8 mouse cellular contexts compared by ENCODE assay signal in genomic region chr2:167502554-167503252, GRCm38 (mm10). TPM values are rescaled to one million over a fixed set of nuclear protein-coding genes. Genes with fewer than 3 reads are reported as not detected.
DNase-seq lines count a peak whose midpoint lies in the region; ATAC-seq and TF ChIP-seq lines count a peak whose summit lies in the region.

No protein-coding gene starts in this region.

- no peaks in the 10 kb centered on the region for H3K27me3 ChIP-seq in C2C12 (ENCODE audit: control insufficient read depth, insufficient read depth, insufficient read length)
- H3K27me3 ChIP-seq in limb, embryonic 13.5 days = no peaks in the 10 kb centered on the region
- no peaks in the 10 kb centered on the region for H3K27me3 ChIP-seq in neural tube, embryonic 15.5 days (replicated peaks)

- peak; percentile 28; the same call in 1 of the 2 replicates for ATAC-seq in frontal cortex, adult (ENCODE audit: low TSS enrichment)
- peak; percentile 58 for ATAC-seq in erythroblast, adult 5-6 weeks (replicated peaks; ENCODE audit: low FRiP score, poor library complexity, severe bottlenecking)
- ATAC-seq in limb, embryonic 13.5 days (ENCODE audit: low FRiP score, low read depth) = no peak
- ATAC-seq in neural tube, embryonic 15.5 days (ENCODE audit: low FRiP score) = peak; percentile 50; the same call in 1 of the 2 replicates

- peak overlapping the region; percentile 31 for H3ac ChIP-seq in C2C12 (ENCODE audit: control insufficient read depth, insufficient read length, low read depth)

- peaks cover 31% of the 10 kb centered on the region for H3K4me1 ChIP-seq in limb, embryonic 13.5 days
- peaks cover 42% of the 10 kb centered on the region for H3K4me1 ChIP-seq in neural tube, embryonic 15.5 days

- H3K79me2 ChIP-seq in C2C12 (ENCODE audit: control insufficient read depth, insufficient read depth) = peaks cover 43% of the 10 kb centered on the region

- DNase-seq in frontal cortex, adult 2 months (ENCODE audit: extremely low spot score in 1 of 2, low spot score in 1 of 2) = no peak
- DNase-seq in left cerebral cortex, adult 18-20 months (ENCODE audit: low spot score in 2 of 2) = no peak
- DNase-seq in cerebellum, adult 8-10 months = no peak

- H3K4me3 ChIP-seq in C2C12 (ENCODE audit: insufficient read depth, poor library complexity, severe bottlenecking) = peak overlapping the region; percentile 89
- peak overlapping the region; percentile 98 for H3K4me3 ChIP-seq in limb, embryonic 13.5 days
- peak overlapping the region; percentile 96 for H3K4me3 ChIP-seq in neural tube, embryonic 15.5 days (replicated peaks)

- H3K9ac ChIP-seq in limb, embryonic 13.5 days = no peak overlapping the region
- peak overlapping the region; percentile 91; the same call in 1 of the 2 replicates for H3K9ac ChIP-seq in neural tube, embryonic 15.5 days (replicated peaks)

- TF ChIP-seq CTCF in C2C12 (IDR thresholded peaks at IDR 0.05; ENCODE audit: control insufficient read depth, insufficient read depth, insufficient read length) = no peak

- H3K4me2 ChIP-seq in limb, embryonic 13.5 days (replicated peaks) = peak overlapping the region; percentile 97
- peak overlapping the region; percentile 89 for H3K4me2 ChIP-seq in neural tube, embryonic 15.5 days

- H3K36me3 ChIP-seq in C2C12 (ENCODE audit: control insufficient read depth, insufficient read depth) = peaks cover 20% of the 10 kb centered on the region
- H3K36me3 ChIP-seq in limb, embryonic 13.5 days = peaks cover 25% of the 10 kb centered on the region
- H3K36me3 ChIP-seq in neural tube, embryonic 15.5 days = peaks cover 9% of the 10 kb centered on the region; the same call in 1 of the 2 replicates

- peaks cover 35% of the 10 kb centered on the region for H3K79me3 ChIP-seq in C2C12 (ENCODE audit: low read depth)

- WGBS in limb, embryonic 13.5 days = 51% methylated on average over 13 of the region's 13 CpGs
- 51% methylated on average over 13 of the region's 13 CpGs for WGBS in neural tube, embryonic 15.5 days

- H3K27ac ChIP-seq in limb, embryonic 13.5 days = peak overlapping the region; percentile 79; the same call in 1 of the 2 replicates
- H3K27ac ChIP-seq in neural tube, embryonic 15.5 days (replicated peaks) = peak overlapping the region; percentile 88

- H3K9me3 ChIP-seq in limb, embryonic 13.5 days = no peaks in the 10 kb centered on the region
- no peaks in the 10 kb centered on the region for H3K9me3 ChIP-seq in neural tube, embryonic 15.5 days (replicated peaks)

TF ChIP-seq in C2C12, 6 proteins besides CTCF, POLR2A, EP300 and RAD21:
- TF ChIP-seq FOSL1 (IDR thresholded peaks at IDR 0.05; ENCODE audit: insufficient read depth, low read length, poor library complexity, severe bottlenecking) = no peak
- TF ChIP-seq MYOD1 (IDR thresholded peaks at IDR 0.05; ENCODE audit: control insufficient read depth, insufficient read length, low read depth) = no peak
- TF ChIP-seq USF1 (IDR thresholded peaks at IDR 0.05; ENCODE audit: low read depth) = no peak
- TF ChIP-seq MYOG (IDR thresholded peaks at IDR 0.05; ENCODE audit: control insufficient read depth, extremely low read depth, insufficient read length) = no peak
- no peak for TF ChIP-seq MAX (IDR thresholded peaks at IDR 0.05)
- no peak for TF ChIP-seq CEBPB (IDR thresholded peaks at IDR 0.05; ENCODE audit: low read depth)

RNA-seq across cellular contexts. Expression of gene Spata2, which starts 10.0 kb away (rescaled TPM):
- 53.1 and 58.6 TPM in 2 replicates for polyA plus RNA-seq in frontal cortex, adult 2 months (2012; rRNA removed)
- 10.4 TPM for polyA plus RNA-seq in C2C12 (2012; fragmentation: generic; extraction: Trizol)
- total RNA-seq in erythroblast, adult 5-6 weeks (2015; ENCODE audit: low replicate concordance) = 6.1 and 9.4 TPM in 2 replicates
- total RNA-seq in erythroblast, adult 5-6 weeks (2017; ENCODE audit: low replicate concordance) = 6.3 and 7.6 TPM in 2 replicates
- polyA plus RNA-seq in limb, embryonic 13.5 days (2015; fragmentation: Nextera tagmentation; extraction: Ambion mirVana) = 13.4 and 14.5 TPM in 2 replicates
- 27.0 and 28.6 TPM in 2 replicates for polyA plus RNA-seq in neural tube, embryonic 15.5 days (2015; fragmentation: Nextera tagmentation; extraction: Ambion mirVana)
- 10 to 100 TPM; 76.0 to 84.0 TPM for total RNA-seq in left cerebral cortex, adult 18-20 months (2021)

RNA-seq across cellular contexts. Expression of gene Rnf114, which starts 10.3 kb away (rescaled TPM):
- polyA plus RNA-seq in frontal cortex, adult 2 months (2012; rRNA removed) = 104 and 107 TPM in 2 replicates
- 35.4 TPM for polyA plus RNA-seq in C2C12 (2012; fragmentation: generic; extraction: Trizol)
- 39.6 and 41.6 TPM in 2 replicates for total RNA-seq in erythroblast, adult 5-6 weeks (2015; ENCODE audit: low replicate concordance)
- 32.3 and 41.5 TPM in 2 replicates for total RNA-seq in erythroblast, adult 5-6 weeks (2017; ENCODE audit: low replicate concordance)
- polyA plus RNA-seq in limb, embryonic 13.5 days (2015; fragmentation: Nextera tagmentation; extraction: Ambion mirVana) = 90.8 and 93.6 TPM in 2 replicates
- polyA plus RNA-seq in neural tube, embryonic 15.5 days (2015; fragmentation: Nextera tagmentation; extraction: Ambion mirVana) = 98.4 and 106 TPM in 2 replicates
- total RNA-seq in left cerebral cortex, adult 18-20 months (2021) = 10 to 100 TPM; 57.9 to 58.9 TPM

RNA-seq across cellular contexts. Expression of gene Snai1, which starts 35.3 kb away (rescaled TPM):
- polyA plus RNA-seq in frontal cortex, adult 2 months (2012; rRNA removed) = 2.3 and 3.0 TPM in 2 replicates
- polyA plus RNA-seq in C2C12 (2012; fragmentation: generic; extraction: Trizol) = 48.1 TPM
- not detected in 2 replicates for total RNA-seq in erythroblast, adult 5-6 weeks (2015; ENCODE audit: low replicate concordance)
- 0.70 TPM in 1 of 2 replicates, not detected in the other for total RNA-seq in erythroblast, adult 5-6 weeks (2017; ENCODE audit: low replicate concordance)
- 72.6 and 76.0 TPM in 2 replicates for polyA plus RNA-seq in limb, embryonic 13.5 days (2015; fragmentation: Nextera tagmentation; extraction: Ambion mirVana)
- 6.3 and 8.6 TPM in 2 replicates for polyA plus RNA-seq in neural tube, embryonic 15.5 days (2015; fragmentation: Nextera tagmentation; extraction: Ambion mirVana)
- 1 to 10 TPM; 1.1 to 1.2 TPM for total RNA-seq in left cerebral cortex, adult 18-20 months (2021)
